Comparison of ENCODE assay signal across 8 mouse cellular contexts in the genomic region with DNA sequence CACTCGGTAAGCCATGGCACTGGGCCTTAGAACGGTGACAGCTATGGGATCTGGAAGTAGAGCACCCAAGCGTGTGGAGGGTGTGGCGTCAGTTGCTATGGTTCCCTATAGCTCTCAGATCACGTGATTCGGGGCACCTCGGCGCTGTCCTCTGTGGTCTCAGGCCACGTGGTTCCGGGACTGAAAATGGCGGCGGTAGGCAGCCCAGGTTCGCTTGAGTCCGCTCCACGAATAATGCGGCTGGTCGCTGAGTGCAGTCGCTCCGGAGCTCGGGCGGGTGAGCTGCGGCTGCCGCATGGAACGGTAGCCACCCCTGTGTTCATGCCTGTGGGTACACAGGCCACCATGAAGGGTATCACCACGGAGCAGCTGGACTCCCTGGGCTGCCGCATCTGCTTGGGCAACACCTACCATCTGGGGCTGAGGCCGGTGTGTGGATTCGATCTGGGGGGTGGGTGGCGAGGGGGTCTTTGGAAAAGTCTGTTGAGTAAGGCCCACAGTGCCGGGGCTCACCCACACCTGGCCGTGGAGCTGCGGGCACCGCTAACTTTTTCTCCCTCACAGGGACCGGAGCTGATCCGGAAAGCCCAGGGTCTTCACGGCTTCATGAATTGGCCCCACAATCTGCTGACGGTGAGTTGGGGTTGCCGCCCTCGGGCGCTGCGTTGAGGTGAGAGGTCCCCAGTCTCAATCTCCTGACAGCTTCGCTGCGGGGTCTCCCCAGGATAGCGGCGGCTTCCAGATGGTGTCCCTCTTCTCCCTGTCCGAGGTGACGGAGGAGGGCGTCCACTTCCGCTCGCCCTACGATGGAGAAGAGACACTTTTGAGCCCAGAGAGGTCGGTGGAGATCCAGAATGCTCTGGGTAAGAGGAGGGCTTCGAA. TPM values are rescaled to one million over a fixed set of nuclear protein-coding genes. Genes with fewer than 3 reads are reported as not detected.
DNase-seq lines count a peak whose midpoint lies in the region; ATAC-seq lines count a peak whose summit lies in the region.

TSS of gene Qtrt1 (plus strand) at position 169 of the 882 bp plus-strand sequence.

- peak within 1 kb of the TSS; percentile 87 for H3K4me3 ChIP-seq in heart, embryonic 13.5 days
- H3K4me3 ChIP-seq in liver, embryonic 12.5 days, result peak within 1 kb of the TSS; percentile 80
- H3K4me3 ChIP-seq in stomach, embryonic 15.5 days (replicated peaks), result peak within 1 kb of the TSS; percentile 87

- peak; percentile 94 for ATAC-seq in erythroid progenitor cell, adult 5-6 weeks (replicated peaks; ENCODE audit: low FRiP score, poor library complexity, severe bottlenecking)
- ATAC-seq in heart, embryonic 13.5 days (ENCODE audit: extremely low read depth, insufficient number of reproducible peaks, low FRiP score, low TSS enrichment), result peak; percentile 92
- peak; percentile 94 for ATAC-seq in liver, embryonic 12.5 days
- ATAC-seq in stomach, embryonic 15.5 days (ENCODE audit: insufficient read depth, low FRiP score, low read depth), result peak; percentile 94

- 2% methylated on average over 53 of the region's 53 CpGs for WGBS in heart, embryonic 13.5 days
- under 1% methylated on average over 53 of the region's 53 CpGs for WGBS in liver, embryonic 12.5 days (ENCODE audit: insufficient replicate concordance)
- WGBS in stomach, embryonic 15.5 days, result 1% methylated on average over 53 of the region's 53 CpGs

- peak within 1 kb of the TSS; percentile 89 for H3K9ac ChIP-seq in heart, embryonic 13.5 days
- peak within 1 kb of the TSS; percentile 81 for H3K9ac ChIP-seq in liver, embryonic 12.5 days
- peak within 1 kb of the TSS; percentile 69 for H3K9ac ChIP-seq in stomach, embryonic 15.5 days

- H3K4me2 ChIP-seq in heart, embryonic 13.5 days, result peak within 1 kb of the TSS; percentile 96
- peak within 1 kb of the TSS; percentile 93 for H3K4me2 ChIP-seq in liver, embryonic 12.5 days
- peak within 1 kb of the TSS; percentile 87 for H3K4me2 ChIP-seq in stomach, embryonic 15.5 days

- no peaks in the 10 kb centered on the region for H3K9me3 ChIP-seq in heart, embryonic 13.5 days
- no peaks in the 10 kb centered on the region for H3K9me3 ChIP-seq in liver, embryonic 12.5 days (replicated peaks)
- no peaks in the 10 kb centered on the region for H3K9me3 ChIP-seq in stomach, embryonic 15.5 days

- H3K27me3 ChIP-seq in heart, embryonic 13.5 days (replicated peaks), result no peaks in the 10 kb centered on the region
- no peaks in the 10 kb centered on the region for H3K27me3 ChIP-seq in liver, embryonic 12.5 days (replicated peaks)
- no peaks in the 10 kb centered on the region for H3K27me3 ChIP-seq in stomach, embryonic 15.5 days (replicated peaks)

- peak; percentile 92 for DNase-seq in CD4-positive helper T cell, adult 2 months (ENCODE audit: low read depth, low spot score)
- peak; percentile 82 for DNase-seq in brain, embryonic 18.5 days (ENCODE audit: low read depth, low spot score)
- peak; percentile 90 for DNase-seq in kidney, postnatal 10 days
- DNase-seq in natural killer cell, adult 2 months (ENCODE audit: low spot score in 2 of 2), result peak; percentile 84 to 85

- H3K36me3 ChIP-seq in heart, embryonic 13.5 days, result peaks cover 34% of the 10 kb centered on the region
- H3K36me3 ChIP-seq in liver, embryonic 12.5 days, result peaks cover 31% of the 10 kb centered on the region
- H3K36me3 ChIP-seq in stomach, embryonic 15.5 days, result 0 out of 2 replicates have a peak, but pooled peaks cover 5% of the 10 kb centered on the region

- H3K4me1 ChIP-seq in heart, embryonic 13.5 days, result peaks cover 10% of the 10 kb centered on the region
- peaks cover 35% of the 10 kb centered on the region for H3K4me1 ChIP-seq in liver, embryonic 12.5 days
- peaks cover 6% of the 10 kb centered on the region; the same call in 1 of the 2 replicates for H3K4me1 ChIP-seq in stomach, embryonic 15.5 days

- peak within 1 kb of the TSS; percentile 78 for H3K27ac ChIP-seq in heart, embryonic 13.5 days (replicated peaks)
- peak within 1 kb of the TSS; percentile 73 for H3K27ac ChIP-seq in liver, embryonic 12.5 days
- H3K27ac ChIP-seq in stomach, embryonic 15.5 days, result peak within 1 kb of the TSS; percentile 57; the same call in 1 of the 2 replicates

RNA-seq across cellular contexts. Expression of gene Qtrt1, which starts in this region (rescaled TPM):
- total RNA-seq in erythroid progenitor cell, adult 5-6 weeks (2015; ENCODE audit: low replicate concordance), result 4.7 TPM in 1 of 2 replicates, not detected in the other
- 0.98 and 4.0 TPM in 2 replicates for total RNA-seq in erythroid progenitor cell, adult 5-6 weeks (2017; ENCODE audit: low replicate concordance)
- polyA plus RNA-seq in heart, embryonic 13.5 days (2015; fragmentation: Nextera tagmentation; extraction: Ambion mirVana), result 27.6 and 28.6 TPM in 2 replicates
- 31.2 and 32.7 TPM in 2 replicates for polyA plus RNA-seq in liver, embryonic 12.5 days (2016; fragmentation: Nextera tagmentation; extraction: Ambion mirVana)
- polyA plus RNA-seq in stomach, embryonic 15.5 days (2015; fragmentation: Nextera tagmentation; extraction: Ambion mirVana), result 55.9 and 57.6 TPM in 2 replicates

Comparison
In these comparisons a context has a peak if more than half of its experiments do, and no peak if none do; other contexts are left out.
1. Peak in every context shown above with its lines: DNase-seq, ATAC-seq, H3K4me3 ChIP-seq and H3K27ac ChIP-seq.